ENCODE assay signal across 7 mouse cellular contexts in genomic region chr19:7415916-7416833, GRCm38 (mm10). TPM values are rescaled to one million over a fixed set of nuclear protein-coding genes. Genes with fewer than 3 reads are reported as not detected.
DNase-seq lines count a peak whose midpoint lies in the region; ATAC-seq and TF ChIP-seq lines count a peak whose summit lies in the region.

No protein-coding gene starts in this region.

- peak overlapping the region; percentile 83 for H3ac ChIP-seq in myocyte (ENCODE audit: control insufficient read depth, insufficient read length)

- no peak for TF ChIP-seq POLR2A in myocyte (IDR thresholded peaks at IDR 0.05; ENCODE audit: insufficient read length, low read depth)

- no peak for DNase-seq in neural tube, embryonic 11.5 days (ENCODE audit: low spot score)
- DNase-seq in neural tube, embryonic 10.5 days (ENCODE audit: extremely low spot score, low spot score) = no peak
- no peak for DNase-seq in gastrocnemius, adult 8-10 months (ENCODE audit: low spot score in 2 of 2)
- DNase-seq in left cerebral cortex, postnatal 14 days (ENCODE audit: low spot score in 2 of 2) = no peak

- 29% methylated on average over 22 of the region's 22 CpGs for WGBS in neural tube, embryonic 11.5 days
- WGBS in forebrain, embryonic 16.5 days = 36% methylated on average over 22 of the region's 22 CpGs
- 10% methylated on average over 22 of the region's 22 CpGs for WGBS in kidney, embryonic 14.5 days

- H3K36me3 ChIP-seq in neural tube, embryonic 11.5 days (ENCODE audit: control insufficient read depth, insufficient read depth, low read length) = peaks cover under 1% of the 10 kb centered on the region; the same call in 1 of the 2 replicates
- no peaks in the 10 kb centered on the region for H3K36me3 ChIP-seq in forebrain, embryonic 16.5 days (ENCODE audit: control insufficient read depth, insufficient read depth)
- H3K36me3 ChIP-seq in kidney, embryonic 14.5 days (ENCODE audit: control insufficient read depth, insufficient read depth, low read length) = peaks cover 15% of the 10 kb centered on the region
- H3K36me3 ChIP-seq in myocyte (ENCODE audit: control insufficient read depth, insufficient read depth) = no peaks in the 10 kb centered on the region

- no peak; the same call in 1 of the 2 replicates for ATAC-seq in neural tube, embryonic 11.5 days (ENCODE audit: insufficient read depth, low FRiP score, low TSS enrichment)
- ATAC-seq in forebrain, embryonic 16.5 days = no peak
- no peak for ATAC-seq in kidney, embryonic 14.5 days (ENCODE audit: low FRiP score, low TSS enrichment)

- no peaks in the 10 kb centered on the region for H3K9me3 ChIP-seq in neural tube, embryonic 11.5 days (ENCODE audit: control insufficient read depth, low read length)
- no peaks in the 10 kb centered on the region for H3K9me3 ChIP-seq in forebrain, embryonic 16.5 days (ENCODE audit: control insufficient read depth, low read length)
- H3K9me3 ChIP-seq in kidney, embryonic 14.5 days (ENCODE audit: control insufficient read depth, low read length) = no peaks in the 10 kb centered on the region

- H3K9ac ChIP-seq in neural tube, embryonic 11.5 days (ENCODE audit: low read length) = peak overlapping the region; percentile 99
- H3K9ac ChIP-seq in forebrain, embryonic 16.5 days (replicated peaks; ENCODE audit: low read depth, low read length) = peak overlapping the region; percentile 97
- H3K9ac ChIP-seq in kidney, embryonic 14.5 days (ENCODE audit: low read depth, low read length) = peak overlapping the region; percentile 99

- intact Hi-C loops in left cerebral cortex, postnatal 14 days (cut with DNase I) = loop anchor here (2.0 to 5.0 kb wide), 4 partner anchors 33 to 349 kb away; partner anchors contain the start of genes Mark2 and Spindoc

- peaks cover 22% of the 10 kb centered on the region for H3K4me1 ChIP-seq in neural tube, embryonic 11.5 days (ENCODE audit: control insufficient read depth, insufficient read depth, low read length)
- H3K4me1 ChIP-seq in forebrain, embryonic 16.5 days (replicated peaks; ENCODE audit: control insufficient read depth, insufficient read depth, low read length) = peaks cover 29% of the 10 kb centered on the region
- peaks cover 33% of the 10 kb centered on the region for H3K4me1 ChIP-seq in kidney, embryonic 14.5 days (ENCODE audit: control insufficient read depth, insufficient read depth, low read length)

- peak overlapping the region; percentile 99 for H3K27ac ChIP-seq in neural tube, embryonic 11.5 days (ENCODE audit: low read depth, low read length)
- peak overlapping the region; percentile 98 for H3K27ac ChIP-seq in forebrain, embryonic 16.5 days (ENCODE audit: low read length)
- H3K27ac ChIP-seq in kidney, embryonic 14.5 days (ENCODE audit: low read depth, low read length) = peak overlapping the region; percentile 94

- H3K4me2 ChIP-seq in neural tube, embryonic 11.5 days (ENCODE audit: low read depth) = peak overlapping the region; percentile 83
- peak overlapping the region; percentile 63 for H3K4me2 ChIP-seq in forebrain, embryonic 16.5 days (ENCODE audit: low read length)
- peak overlapping the region; percentile 79 for H3K4me2 ChIP-seq in kidney, embryonic 14.5 days (replicated peaks; ENCODE audit: low read depth, low read length)
- peak overlapping the region; percentile 80 for H3K4me2 ChIP-seq in myocyte (ENCODE audit: low read depth)

- peaks cover 28% of the 10 kb centered on the region for H3K79me2 ChIP-seq in myocyte (ENCODE audit: control insufficient read depth, insufficient read depth)

- H3K4me3 ChIP-seq in neural tube, embryonic 11.5 days (ENCODE audit: low read depth, low read length) = peak overlapping the region; percentile 100
- peak overlapping the region; percentile 83 for H3K4me3 ChIP-seq in forebrain, embryonic 16.5 days (replicated peaks; ENCODE audit: low read length)
- peak overlapping the region; percentile 64 for H3K4me3 ChIP-seq in kidney, embryonic 14.5 days (ENCODE audit: low read length)
- peak overlapping the region; percentile 75 for H3K4me3 ChIP-seq in myocyte

- H3K27me3 ChIP-seq in neural tube, embryonic 11.5 days (ENCODE audit: control insufficient read depth, insufficient read depth, low read length) = no peaks in the 10 kb centered on the region
- H3K27me3 ChIP-seq in forebrain, embryonic 16.5 days (replicated peaks; ENCODE audit: control insufficient read depth, insufficient read depth, low read length) = no peaks in the 10 kb centered on the region
- H3K27me3 ChIP-seq in kidney, embryonic 14.5 days (ENCODE audit: control insufficient read depth, insufficient read depth, low read length) = no peaks in the 10 kb centered on the region
- H3K27me3 ChIP-seq in myocyte (ENCODE audit: control insufficient read depth, insufficient read depth, insufficient read length) = no peaks in the 10 kb centered on the region

TF ChIP-seq in myocyte, 11 proteins besides CTCF, POLR2A, EP300 and RAD21:
- TF ChIP-seq USF1 (IDR thresholded peaks at IDR 0.05; ENCODE audit: low read depth) = no peak
- no peak for TF ChIP-seq MYOD1 (IDR thresholded peaks at IDR 0.05; ENCODE audit: control insufficient read depth in 1 of 3, insufficient read length in 2 of 3, low read depth in 2 of 3)
- TF ChIP-seq TCF12 (IDR thresholded peaks at IDR 0.05; ENCODE audit: insufficient read depth, poor library complexity, severe bottlenecking) = no peak
- no peak for TF ChIP-seq CEBPB (IDR thresholded peaks at IDR 0.05; ENCODE audit: insufficient read depth, poor library complexity, severe bottlenecking)
- TF ChIP-seq REST (IDR thresholded peaks at IDR 0.05; ENCODE audit: insufficient read depth, insufficient read length) = no peak
- no peak for TF ChIP-seq MAX (IDR thresholded peaks at IDR 0.05; ENCODE audit: low read depth)
- no peak for TF ChIP-seq POLR2AphosphoS2 (IDR thresholded peaks at IDR 0.05; ENCODE audit: insufficient read length, low read depth)

RNA-seq across cellular contexts. Expression of gene 2700081O15Rik, which starts 1.2 kb away (rescaled TPM):
- 15.1 and 16.3 TPM in 2 replicates for polyA plus RNA-seq in neural tube, embryonic 11.5 days (2014; fragmentation: Nextera tagmentation; extraction: Ambion mirVana)
- 22.8 and 25.8 TPM in 2 replicates for polyA plus RNA-seq in forebrain, embryonic 16.5 days (2015; fragmentation: Nextera tagmentation; extraction: Ambion mirVana)
- 9.8 and 10.4 TPM in 2 replicates for polyA plus RNA-seq in kidney, embryonic 14.5 days (2014; fragmentation: Nextera tagmentation; extraction: Ambion mirVana)
- 16.9 TPM for polyA plus RNA-seq in myocyte (2012; fragmentation: generic; extraction: Trizol)
- 1 to 10 TPM; 3.1 to 4.1 (median 3.8) TPM for total RNA-seq in gastrocnemius, adult 8-10 months (2022)
- 10 to 100 TPM; 42.5 to 44.5 TPM for total RNA-seq in left cerebral cortex, postnatal 14 days (2021)

RNA-seq across cellular contexts. Expression of gene Spindoc, which starts 33.4 kb away (rescaled TPM):
- 25.6 and 35.1 TPM in 2 replicates for polyA plus RNA-seq in neural tube, embryonic 11.5 days (2014; fragmentation: Nextera tagmentation; extraction: Ambion mirVana)
- polyA plus RNA-seq in forebrain, embryonic 16.5 days (2015; fragmentation: Nextera tagmentation; extraction: Ambion mirVana) = 35.8 and 39.4 TPM in 2 replicates
- polyA plus RNA-seq in kidney, embryonic 14.5 days (2014; fragmentation: Nextera tagmentation; extraction: Ambion mirVana) = 24.5 and 35.8 TPM in 2 replicates
- polyA plus RNA-seq in myocyte (2012; fragmentation: generic; extraction: Trizol) = 20.4 TPM
- total RNA-seq in gastrocnemius, adult 8-10 months (2022) = 1 to 10 TPM; 6.8 to 8.6 (median 7.3) TPM
- 10 to 100 TPM; 30.5 to 36.2 TPM for total RNA-seq in left cerebral cortex, postnatal 14 days (2021)
